Mouse (Mus musculus) adrenal gland, postnatal 14 days (tissue): ENCODE measurements at regions not wholly inside any gene's neighbourhood (a gene's known extent, or its start where the extent isn't known, plus 50 kb on each side); places are given as distances from the start of the nearest gene placed in this dataset.
A peak's percentile ranks its signal among the peaks of the same experiment; 100 is the strongest.

Experiments used
- DNase-seq: peaks from one replicate; pipeline ENCODE4 v3.0.0; 2021; ENCODE audit warnings: mixed read lengths

- no peak for DNase-seq
These were observed 424.6 kb downstream of the Ptprc start for GRCm38 (mm10) chr1:137750894-137751293.

GRCm38 (mm10) chr1:137746129-137746528 is 429.4 kb downstream of the Ptprc start:
- DNase-seq, result no peak

GRCm38 (mm10) chr1:137738157-137738851 is 437.2 kb downstream of the Ptprc start:
- no peak for DNase-seq

GRCm38 (mm10) chr1:137703882-137704281 is 471.6 kb downstream of the Ptprc start:
- no peak for DNase-seq

- no peak for DNase-seq
These were observed 476.6 kb downstream of the Ptprc start for GRCm38 (mm10) chr1:137698876-137699275.

- no peak for DNase-seq
These were observed 478.2 kb downstream of the Ptprc start for GRCm38 (mm10) chr1:137697289-137697688.

- no peak for DNase-seq
These were observed 478.7 kb downstream of the Ptprc start for GRCm38 (mm10) chr1:137696796-137697195.

- no peak for DNase-seq
These were observed 479.8 kb downstream of the Ptprc start for GRCm38 (mm10) chr1:137695751-137696150.

- peak; percentile 7 for DNase-seq
These were observed 483.0 kb downstream of the Ptprc start for GRCm38 (mm10) chr1:137692525-137692924.

GRCm38 (mm10) chr1:137690860-137691595 is 484.5 kb downstream of the Ptprc start:
- no peak for DNase-seq

GRCm38 (mm10) chr1:137670650-137671049 is 504.9 kb downstream of the Ptprc start:
- peak; percentile 6 for DNase-seq

GRCm38 (mm10) chr1:137669849-137670248 is 505.7 kb downstream of the Ptprc start:
- DNase-seq, result no peak

GRCm38 (mm10) chr1:137658141-137658540 is 517.4 kb downstream of the Ptprc start:
- no peak for DNase-seq

- DNase-seq, result peak; percentile 68
These were observed 518.5 kb downstream of the Ptprc start for GRCm38 (mm10) chr1:137656900-137657458.

GRCm38 (mm10) chr1:137654171-137654570 is 521.3 kb downstream of the Ptprc start:
- DNase-seq, result no peak

GRCm38 (mm10) chr1:137653495-137653894 is 522.0 kb downstream of the Ptprc start:
- peak; percentile 25 for DNase-seq

- DNase-seq, result no peak
These were observed 524.9 kb downstream of the Ptprc start for GRCm38 (mm10) chr1:137650629-137651028.

- peak; percentile 6 for DNase-seq
These were observed 525.4 kb downstream of the Ptprc start for GRCm38 (mm10) chr1:137650082-137650481.

GRCm38 (mm10) chr1:137648832-137649231 is 526.7 kb downstream of the Ptprc start:
- no peak for DNase-seq

GRCm38 (mm10) chr1:137644601-137645040 is 530.9 kb downstream of the Ptprc start:
- DNase-seq, result peak; percentile 6

GRCm38 (mm10) chr1:137643508-137643907 is 532.0 kb downstream of the Ptprc start:
- no peak for DNase-seq

- no peak for DNase-seq
These were observed 534.7 kb downstream of the Ptprc start for GRCm38 (mm10) chr1:137640848-137641247.

GRCm38 (mm10) chr1:137636947-137637346 is 538.6 kb downstream of the Ptprc start:
- DNase-seq, result no peak
